In genomic region chr4:103775712-103776111, GRCm38 (mm10) we compare ENCODE assay signal across 10 mouse cellular contexts.
"Had no signal": no experiment of that assay in that cellular context is flagged by ENCODE, and none has a peak within 500 bp of the region (broad histone marks: within the 10 kb centered on the region; RNA-seq: fewer than 3 reads in every experiment).

No protein-coding gene starts in this region.

- H3K27me3 ChIP-seq: kidney, embryonic 15.5 days; limb, embryonic 13.5 days; midbrain, embryonic 13.5 days had no signal

- H3K4me2 ChIP-seq: kidney, embryonic 15.5 days; limb, embryonic 13.5 days; midbrain, embryonic 13.5 days had no signal

- H3K27ac ChIP-seq: kidney, embryonic 15.5 days; limb, embryonic 13.5 days; liver, embryonic 14.5 days; midbrain, embryonic 13.5 days had no signal

- H3K4me3 ChIP-seq: kidney, embryonic 15.5 days; limb, embryonic 13.5 days; midbrain, embryonic 13.5 days had no signal

- H3K4me1 ChIP-seq: kidney, embryonic 15.5 days; limb, embryonic 13.5 days; midbrain, embryonic 13.5 days had no signal

- H3K9me3 ChIP-seq: kidney, embryonic 15.5 days; limb, embryonic 13.5 days; midbrain, embryonic 13.5 days had no signal

- H3K9ac ChIP-seq: kidney, embryonic 15.5 days; limb, embryonic 13.5 days; liver, embryonic 14.5 days; midbrain, embryonic 13.5 days had no signal

- DNase-seq: kidney, postnatal 14 days; left cerebral cortex, postnatal 4 days; lung, adult 2 months; lung, postnatal 14 days; right cerebral cortex, postnatal 14 days; thymus, postnatal 4 days had no signal

- H3K36me3 ChIP-seq: kidney, embryonic 15.5 days; limb, embryonic 13.5 days; midbrain, embryonic 13.5 days had no signal

- ATAC-seq: midbrain, embryonic 13.5 days had no signal
